Mouse (Mus musculus) myocyte (in vitro differentiated cells): ENCODE measurements around the gene Tmtc4. TPM values are rescaled to one million over a fixed set of nuclear protein-coding genes. Genes with fewer than 3 reads are reported as not detected.

Experiments used
- H3K27me3 ChIP-seq: one replicate; pipeline ENCODE4 v1.6.1; 2011; ENCODE audit not compliant: control insufficient read depth, insufficient read depth, insufficient read length
- H3K36me3 ChIP-seq: one replicate; pipeline ENCODE4 v1.6.1; 2011; ENCODE audit not compliant: control insufficient read depth, insufficient read depth
- H3K4me2 ChIP-seq: one replicate; pipeline ENCODE4 v1.6.1; 2011; ENCODE audit warnings: low read depth, control low read depth
- H3K4me3 ChIP-seq: one replicate; pipeline ENCODE4 v1.5.1; 2011; ENCODE audit warnings: mild to moderate bottlenecking, control low read depth, moderate library complexity
- H3K79me2 ChIP-seq: one replicate; pipeline ENCODE4 v1.6.1; 2011; ENCODE audit not compliant: control insufficient read depth, insufficient read depth
- H3ac ChIP-seq: one replicate; pipeline ENCODE4 v1.6.1; 2011; ENCODE audit not compliant: control insufficient read depth, insufficient read length
- CEBPB ChIP-seq: IDR thresholded peaks from 2 replicates; pipeline ENCODE4 v1.6.1; 2011; ENCODE audit warnings: mild to moderate bottlenecking, moderate library complexity; ENCODE audit not compliant: poor library complexity, insufficient read depth, severe bottlenecking
- E2F4 ChIP-seq: IDR thresholded peaks from one replicate; pipeline ENCODE4 v1.6.1; 2011; ENCODE audit warnings: mild to moderate bottlenecking, control low read depth, moderate library complexity; ENCODE audit not compliant: insufficient read depth
- MAX ChIP-seq: IDR thresholded peaks from one replicate; pipeline ENCODE4 v1.6.1; 2011; ENCODE audit warnings: low read depth, mild to moderate bottlenecking, control low read depth
- MYOD1 ChIP-seq, 3 experiments: IDR thresholded peaks; one replicate each; pipeline ENCODE4 v1.6.1; 2011; ENCODE audit warnings: control low read depth in 2 of 3, low read depth in 2 of 3, mild to moderate bottlenecking in 2 of 3, moderate library complexity in 1 of 3; ENCODE audit not compliant: insufficient read length in 2 of 3, control insufficient read depth in 1 of 3
- MYOG ChIP-seq, 3 experiments: IDR thresholded peaks; one replicate each; pipeline ENCODE4 v1.6.1; 2011; ENCODE audit warnings: control low read depth in 2 of 3, low read depth in 2 of 3, mild to moderate bottlenecking in 2 of 3; ENCODE audit not compliant: insufficient read length in 2 of 3, control insufficient read depth in 1 of 3, insufficient read depth in 1 of 3
- POLR2A ChIP-seq: IDR thresholded peaks from one replicate; pipeline ENCODE4 v1.6.1; 2011; ENCODE audit warnings: low read depth, mild to moderate bottlenecking, control low read depth, moderate library complexity; ENCODE audit not compliant: insufficient read length
- POLR2AphosphoS2 ChIP-seq: IDR thresholded peaks from one replicate; pipeline ENCODE4 v1.6.1; 2011; ENCODE audit warnings: low read depth, control low read depth; ENCODE audit not compliant: insufficient read length
- REST ChIP-seq: IDR thresholded peaks from one replicate; pipeline ENCODE4 v1.6.1; 2011; ENCODE audit warnings: mild to moderate bottlenecking, control low read depth, moderate library complexity; ENCODE audit not compliant: insufficient read depth, insufficient read length
- SRF ChIP-seq: IDR thresholded peaks from one replicate; pipeline ENCODE4 v1.6.1; 2011; ENCODE audit warnings: low read depth; ENCODE audit not compliant: control insufficient read depth, insufficient read length
- TCF12 ChIP-seq: IDR thresholded peaks from one replicate; pipeline ENCODE4 v1.6.1; 2011; ENCODE audit warnings: mild to moderate bottlenecking, control low read depth; ENCODE audit not compliant: poor library complexity, insufficient read depth, severe bottlenecking
- TCF3 ChIP-seq: IDR thresholded peaks from one replicate; pipeline ENCODE4 v1.6.1; 2011; ENCODE audit warnings: low read depth, control low read depth; ENCODE audit not compliant: insufficient read length
- USF1 ChIP-seq: IDR thresholded peaks from one replicate; pipeline ENCODE4 v1.6.1; 2011; ENCODE audit warnings: low read depth, mild to moderate bottlenecking, control low read depth, moderate library complexity
- polyA plus RNA-seq: library from polyadenylated mRNA; unstranded; fragments of >200 nt; fragmentation: generic; extraction: Trizol; gene quantifications from one replicate; pipeline ENCODE4 v1.2.1, GENCODE M21; 2012; ENCODE audit warnings: missing spikeins

Tmtc4 gene
- polyA plus RNA-seq, 1 experiment, result 8.2 TPM

DNA sequence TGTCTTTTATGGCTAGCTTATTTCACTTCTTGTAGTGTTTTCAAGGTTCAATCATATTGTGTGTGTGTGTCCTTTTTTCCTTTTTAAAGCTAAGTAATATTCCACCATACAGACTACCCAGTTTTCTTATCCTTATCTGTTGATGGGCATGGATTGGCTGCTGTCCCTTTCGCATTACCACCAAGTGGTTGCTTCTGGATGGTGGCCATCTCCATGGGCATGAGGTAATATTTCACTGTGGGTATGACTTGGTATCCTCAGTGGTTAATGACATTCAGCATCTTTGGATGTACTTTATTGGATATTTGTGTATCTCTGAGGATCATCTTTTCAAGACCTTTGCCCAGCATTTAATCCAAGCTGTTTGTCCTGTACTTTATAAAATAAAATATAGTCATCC, 87.7 kb downstream of the Tmtc4 start:
- no peaks in the 10 kb centered on the region for H3K27me3 ChIP-seq
- H3K4me2 ChIP-seq, result no peak overlapping the region
- H3ac ChIP-seq, result no peak overlapping the region
- H3K36me3 ChIP-seq, result no peaks in the 10 kb centered on the region
- H3K4me3 ChIP-seq, result no peak overlapping the region
- H3K79me2 ChIP-seq, result no peaks in the 10 kb centered on the region
- no peak for TF ChIP-seq POLR2A
- no peak for TF ChIP-seq POLR2AphosphoS2
- no peak for TF ChIP-seq CEBPB
- no peak for TF ChIP-seq TCF3
- TF ChIP-seq MAX, result no peak
- TF ChIP-seq MYOD1 (IDR thresholded peaks at IDR 0.05; ENCODE audit: control insufficient read depth in 1 of 3, insufficient read length in 2 of 3, low read depth in 2 of 3), result no peak
- TF ChIP-seq USF1, result no peak
- TF ChIP-seq TCF12, result no peak
- TF ChIP-seq REST, result no peak
- no peak for TF ChIP-seq MYOG (IDR thresholded peaks at IDR 0.05; ENCODE audit: control insufficient read depth in 1 of 3, insufficient read depth in 1 of 3, insufficient read length in 2 of 3, low read depth in 2 of 3)
- TF ChIP-seq SRF, result no peak
- no peak for TF ChIP-seq E2F4

DNA sequence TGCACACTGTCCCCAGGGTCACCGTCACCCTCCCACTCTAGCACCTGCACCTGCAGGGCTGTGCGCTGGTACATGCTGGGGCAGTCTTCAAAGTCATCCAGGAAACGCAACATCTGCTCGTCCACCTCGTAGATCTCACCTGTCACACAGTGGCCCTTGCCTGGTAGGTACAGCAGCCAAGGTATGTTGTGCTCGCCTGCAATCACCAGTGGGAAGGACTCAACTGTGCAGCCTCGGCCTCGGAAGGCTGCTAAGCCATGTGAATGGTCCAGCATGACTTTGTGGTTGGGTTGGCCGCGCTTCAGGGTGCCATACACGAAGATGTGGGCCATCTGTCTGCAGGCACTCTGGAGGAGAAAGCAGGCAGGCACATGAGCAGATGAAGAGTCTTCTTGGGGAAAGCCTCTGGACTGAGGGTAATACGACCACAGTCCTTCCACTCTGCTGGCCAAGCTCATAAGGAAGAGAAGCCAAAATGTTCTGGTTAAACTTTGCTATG, 92.3 kb downstream of the Tmtc4 start:
- H3K36me3 ChIP-seq, result peaks cover 8% of the 10 kb centered on the region
- TF ChIP-seq CEBPB (no peak), TCF12 (no peak), MYOG (IDR thresholded peaks at IDR 0.05; ENCODE audit: control insufficient read depth in 1 of 3, insufficient read depth in 1 of 3, insufficient read length in 2 of 3, low read depth in 2 of 3) (no peak), MAX (no peak), USF1 (no peak), SRF (no peak), REST (no peak), POLR2A (no peak), TCF3 (no peak), MYOD1 (IDR thresholded peaks at IDR 0.05; ENCODE audit: control insufficient read depth in 1 of 3, insufficient read length in 2 of 3, low read depth in 2 of 3) (no peak), POLR2AphosphoS2 (no peak), E2F4 (no peak)
- no peaks in the 10 kb centered on the region for H3K27me3 ChIP-seq
- no peaks in the 10 kb centered on the region for H3K79me2 ChIP-seq
- H3K4me2 ChIP-seq, result no peak overlapping the region
- H3ac ChIP-seq, result no peak overlapping the region
- H3K4me3 ChIP-seq, result no peak overlapping the region

DNA sequence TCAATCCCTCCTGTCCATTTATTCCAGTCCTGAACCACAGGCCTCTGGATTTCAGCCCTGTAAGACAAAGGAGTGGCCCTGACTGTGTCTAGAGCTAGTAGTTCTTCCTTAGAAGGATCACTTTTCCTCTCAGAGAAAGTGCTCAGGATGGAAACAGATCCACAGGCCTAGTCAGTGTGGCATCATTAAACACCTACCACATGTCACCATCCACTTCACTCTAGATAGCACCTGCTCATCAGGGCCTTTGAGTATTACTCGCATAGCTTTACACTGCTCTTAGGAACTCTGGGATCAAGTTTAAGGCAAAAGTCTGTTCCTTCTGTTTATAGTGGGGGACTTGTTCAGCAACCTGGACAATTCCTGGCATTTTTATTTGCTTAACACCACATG, 95.4 kb downstream of the Tmtc4 start:
- H3ac ChIP-seq, result no peak overlapping the region
- no peaks in the 10 kb centered on the region for H3K79me2 ChIP-seq
- TF ChIP-seq TCF12 (no peak), MYOG (IDR thresholded peaks at IDR 0.05; ENCODE audit: control insufficient read depth in 1 of 3, insufficient read depth in 1 of 3, insufficient read length in 2 of 3, low read depth in 2 of 3) (no peak), POLR2A (no peak), E2F4 (no peak)
- H3K27me3 ChIP-seq, result no peaks in the 10 kb centered on the region
- no peak overlapping the region for H3K4me2 ChIP-seq
- peaks cover 8% of the 10 kb centered on the region for H3K36me3 ChIP-seq
- H3K4me3 ChIP-seq, result no peak overlapping the region

DNA sequence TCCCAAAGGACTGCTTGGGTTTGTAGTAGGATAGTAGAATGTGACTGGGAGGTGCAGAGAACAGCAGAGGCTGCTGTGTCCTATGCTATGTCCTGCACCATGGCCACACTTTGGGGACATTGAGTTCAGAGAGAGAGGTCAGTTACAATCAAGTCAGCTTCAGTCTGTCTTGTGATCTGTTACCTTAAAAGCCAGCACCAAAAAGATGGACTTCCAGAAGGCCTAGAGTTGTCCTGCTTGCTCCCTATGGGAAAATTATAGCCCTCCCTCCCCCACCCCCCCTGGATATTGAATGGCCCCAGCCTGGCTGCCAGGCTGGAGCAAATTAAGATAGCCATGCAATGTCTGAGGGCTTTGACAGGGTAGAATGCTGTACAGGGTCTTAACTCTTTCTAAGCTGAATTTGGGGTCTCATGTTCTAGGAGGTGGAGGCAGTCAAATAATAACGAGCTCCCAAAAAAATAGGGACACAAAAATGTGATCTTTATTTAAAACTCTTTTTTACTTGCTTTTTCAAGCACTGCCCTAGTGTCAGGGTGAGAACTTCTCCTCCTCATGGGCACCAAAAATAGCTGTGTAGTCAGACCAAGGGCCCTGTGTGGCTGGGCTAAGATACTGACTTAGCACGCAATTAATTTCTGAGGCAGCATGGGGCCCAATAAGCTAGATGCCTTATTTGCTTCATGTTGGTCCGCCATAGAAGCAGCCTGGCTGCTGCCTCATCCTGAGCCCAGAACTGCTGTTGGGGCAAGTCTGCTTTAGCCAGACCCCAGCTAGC, 95.9 kb downstream of the Tmtc4 start:
- Histone ChIP-seq H3K27me3 (no peaks in the 10 kb centered on the region), H3ac (no peak overlapping the region), H3K4me3 (no peak overlapping the region), H3K36me3 (peaks cover 8% of the 10 kb centered on the region), H3K79me2 (no peaks in the 10 kb centered on the region), H3K4me2 (no peak overlapping the region)
- TF ChIP-seq CEBPB (no peak), MYOG (IDR thresholded peaks at IDR 0.05; ENCODE audit: control insufficient read depth in 1 of 3, insufficient read depth in 1 of 3, insufficient read length in 2 of 3, low read depth in 2 of 3) (no peak), REST (no peak), E2F4 (no peak), USF1 (no peak), POLR2A (no peak), MYOD1 (IDR thresholded peaks at IDR 0.05; ENCODE audit: control insufficient read depth in 1 of 3, insufficient read length in 2 of 3, low read depth in 2 of 3) (no peak), SRF (no peak), POLR2AphosphoS2 (no peak), MAX (no peak), TCF12 (no peak), TCF3 (no peak)

DNA sequence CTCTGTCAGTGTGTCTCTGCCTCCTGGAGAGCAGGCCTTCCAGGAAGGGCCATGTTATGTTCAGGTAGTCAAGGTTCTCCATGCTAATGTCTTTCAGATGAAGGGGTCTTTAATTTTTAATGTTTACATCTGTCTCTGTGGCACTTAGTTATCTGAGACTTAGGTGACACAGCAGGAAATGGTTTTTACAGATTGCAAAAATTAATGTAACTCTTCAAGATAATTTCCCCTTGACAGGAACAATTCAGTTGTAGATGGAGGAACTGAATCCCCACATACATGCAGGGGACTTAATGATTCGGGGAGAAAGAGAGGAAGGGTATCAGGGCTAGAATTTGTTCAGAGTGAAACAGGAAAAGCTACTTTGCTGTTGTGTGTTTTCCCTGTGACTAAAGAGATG, 96.6 kb downstream of the Tmtc4 start:
- Histone ChIP-seq H3K27me3 (no peaks in the 10 kb centered on the region), H3K4me3 (no peak overlapping the region), H3K4me2 (no peak overlapping the region), H3K36me3 (peaks cover 8% of the 10 kb centered on the region), H3ac (no peak overlapping the region), H3K79me2 (no peaks in the 10 kb centered on the region)
- TF ChIP-seq MYOD1 (IDR thresholded peaks at IDR 0.05; ENCODE audit: control insufficient read depth in 1 of 3, insufficient read length in 2 of 3, low read depth in 2 of 3) (no peak), E2F4 (no peak), TCF3 (no peak), POLR2A (no peak), TCF12 (no peak), REST (no peak), POLR2AphosphoS2 (no peak), SRF (no peak), USF1 (no peak), MYOG (IDR thresholded peaks at IDR 0.05; ENCODE audit: control insufficient read depth in 1 of 3, insufficient read depth in 1 of 3, insufficient read length in 2 of 3, low read depth in 2 of 3) (no peak)
